18 mouse cellular contexts compared by ENCODE assay signal in the genomic region with DNA sequence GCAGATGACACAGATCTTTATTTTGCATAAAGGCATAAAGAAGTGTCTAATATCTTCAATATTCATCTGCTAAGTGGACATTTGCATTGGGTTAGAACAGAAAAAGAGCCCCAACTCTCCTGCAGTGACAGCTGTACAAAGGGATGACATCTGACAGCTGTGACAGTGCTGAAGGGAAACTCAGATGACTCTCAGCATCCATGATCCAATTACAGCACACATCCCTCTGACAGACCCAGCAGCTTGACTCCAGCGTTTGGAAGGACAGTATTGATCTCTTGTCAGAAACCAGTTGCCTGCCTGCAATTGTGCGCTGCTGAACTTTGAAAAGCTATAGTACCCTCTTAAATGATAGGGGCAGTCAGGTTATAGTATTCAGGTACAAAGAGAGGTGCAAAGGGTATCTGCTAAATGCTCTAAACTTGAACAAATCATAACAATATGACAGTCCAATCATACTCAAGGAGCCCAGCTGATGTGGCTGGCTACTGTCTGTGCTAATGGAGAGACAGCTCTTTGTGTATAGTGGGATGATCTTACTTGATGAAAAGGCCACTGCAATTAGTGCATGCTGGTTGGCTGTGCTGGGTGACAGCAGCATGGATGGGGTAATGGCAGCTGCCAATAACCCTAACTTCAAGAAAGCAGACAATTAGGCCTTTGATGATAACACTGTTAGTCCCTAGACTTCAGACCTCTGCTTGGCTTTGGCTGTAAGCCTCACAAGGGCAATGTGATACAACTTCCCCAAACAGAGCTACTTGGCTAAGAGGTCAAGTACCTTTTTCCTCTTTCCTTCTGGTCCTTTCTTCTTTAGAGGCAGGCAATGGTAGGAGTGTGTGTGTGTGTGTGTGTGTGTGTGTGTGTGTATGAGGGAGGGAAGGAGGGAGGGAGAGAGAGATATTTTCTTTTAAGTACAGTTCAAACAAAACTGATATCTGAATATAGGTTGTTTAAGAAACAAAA.
DNase-seq lines count a peak whose midpoint lies in the region; ATAC-seq and TF ChIP-seq lines count a peak whose summit lies in the region.
"Had no signal": no experiment of that assay in that cellular context is flagged by ENCODE, and none has a peak within 500 bp of the region (broad histone marks: within the 10 kb centered on the region; RNA-seq: fewer than 3 reads in every experiment).

No protein-coding gene starts in this region.

- H3K27me3 ChIP-seq in CH12.LX (replicated peaks) = no peaks in the 10 kb centered on the region
- H3K27me3 ChIP-seq in hindbrain, embryonic 12.5 days = no peaks in the 10 kb centered on the region
- no peaks in the 10 kb centered on the region for H3K27me3 ChIP-seq in midbrain, embryonic 13.5 days
- H3K27me3 ChIP-seq: embryonic facial prominence, embryonic 13.5 days; limb, embryonic 15.5 days; stomach, embryonic 15.5 days had no signal

- no peak for TF ChIP-seq RAD21 in CH12.LX (IDR thresholded peaks at IDR 0.05; ENCODE audit: low read depth, low read length)

- H3K36me3 ChIP-seq in CH12.LX (replicated peaks in 1 of 2; ENCODE audit: control insufficient read depth in 1 of 2, insufficient read depth in 1 of 2, low read length in 1 of 2) = no peaks in the 10 kb centered on the region
- H3K36me3 ChIP-seq in hindbrain, embryonic 12.5 days = no peaks in the 10 kb centered on the region
- no peaks in the 10 kb centered on the region for H3K36me3 ChIP-seq in midbrain, embryonic 13.5 days
- H3K36me3 ChIP-seq: embryonic facial prominence, embryonic 13.5 days; limb, embryonic 15.5 days; stomach, embryonic 15.5 days had no signal

- no peak overlapping the region for H3K4me3 ChIP-seq in CH12.LX (replicated peaks in 1 of 3; ENCODE audit: low read depth in 2 of 3, low read length in 2 of 3, poor library complexity in 1 of 3)
- H3K4me3 ChIP-seq in hindbrain, embryonic 12.5 days = no peak overlapping the region
- no peak overlapping the region for H3K4me3 ChIP-seq in midbrain, embryonic 13.5 days (replicated peaks)
- H3K4me3 ChIP-seq: embryonic facial prominence, embryonic 13.5 days; left cerebral cortex, adult 2 months; limb, embryonic 15.5 days; stomach, embryonic 15.5 days had no signal

- no peaks in the 10 kb centered on the region for H3K79me2 ChIP-seq in CH12.LX (replicated peaks; ENCODE audit: control insufficient read depth, extremely low read depth, insufficient read depth, poor library complexity, severe bottlenecking)

- no peak overlapping the region for H3K27ac ChIP-seq in CH12.LX (ENCODE audit: insufficient read depth, low read depth)
- peak overlapping the region; percentile 24; the same call in 1 of the 2 replicates for H3K27ac ChIP-seq in hindbrain, embryonic 12.5 days
- 0 out of 2 replicates have a peak overlapping the region, but pooled peaks have one; percentile 35 for H3K27ac ChIP-seq in midbrain, embryonic 13.5 days
- H3K27ac ChIP-seq: embryonic facial prominence, embryonic 13.5 days; left cerebral cortex, adult 2 months; limb, embryonic 15.5 days; stomach, embryonic 15.5 days had no signal

- H3K9me3 ChIP-seq in CH12.LX (replicated peaks; ENCODE audit: low read length) = no peaks in the 10 kb centered on the region
- no peaks in the 10 kb centered on the region for H3K9me3 ChIP-seq in hindbrain, embryonic 12.5 days (replicated peaks)
- no peaks in the 10 kb centered on the region for H3K9me3 ChIP-seq in midbrain, embryonic 13.5 days
- H3K9me3 ChIP-seq: embryonic facial prominence, embryonic 13.5 days; limb, embryonic 15.5 days; stomach, embryonic 15.5 days had no signal

- TF ChIP-seq EP300 in CH12.LX (IDR thresholded peaks at IDR 0.05; ENCODE audit: low read length) = no peak

- peak; percentile 79 for ATAC-seq in hindbrain, embryonic 12.5 days (ENCODE audit: low FRiP score)
- ATAC-seq in midbrain, embryonic 13.5 days = peak; percentile 87
- ATAC-seq: liver, postnatal 0 days had no signal

- in situ Hi-C loops in CH12.LX (cut with MboI; ENCODE audit: low pct_ligation_motif_present, low pct_unique_long_range_greater_than_20kb, low sequenced_read_pairs) = no loop called here

- no peak for TF ChIP-seq CTCF in CH12.LX (conservative IDR thresholded peaks at IDR 0.05 in 1 of 2, IDR thresholded peaks at IDR 0.05 in 1 of 2; ENCODE audit: low read depth in 2 of 2, low read length in 2 of 2)

- dilution Hi-C loops in CH12.LX (cut with MboI; ENCODE audit: extremely low pct_ligation_motif_present, extremely low pct_unique_long_range_greater_than_20kb, low sequenced_read_pairs) = no loop called here

- peaks cover 0 to 31% of the 10 kb centered on the region in 2 experiments; a peak in 2 of 4 replicates for H3K4me1 ChIP-seq in CH12.LX (ENCODE audit: control insufficient read depth in 1 of 2, insufficient read depth in 2 of 2)
- peaks cover 22% of the 10 kb centered on the region for H3K4me1 ChIP-seq in hindbrain, embryonic 12.5 days
- peaks cover 27% of the 10 kb centered on the region for H3K4me1 ChIP-seq in midbrain, embryonic 13.5 days (replicated peaks)
- H3K4me1 ChIP-seq: embryonic facial prominence, embryonic 13.5 days; stomach, embryonic 15.5 days had no signal

- peak; percentile 38 for DNase-seq in CH12.LX (ENCODE audit: extremely low read depth)
- DNase-seq in embryo, embryonic 10.5 days (ENCODE audit: low spot score) = peak; percentile 7
- no peak for DNase-seq in left cerebral cortex, postnatal 14 days (ENCODE audit: low spot score in 2 of 2)
- no peak for DNase-seq in layer of hippocampus, adult 9-11 months
- no peak for DNase-seq in heart, postnatal 10 days
- DNase-seq: adrenal gland, postnatal 25 days; cerebellum, postnatal 10 days; gastrocnemius, postnatal 14 days; heart, postnatal 36 days; kidney, adult 8-10 months; liver, postnatal 0 days had no signal

- H3K9ac ChIP-seq in CH12.LX (ENCODE audit: insufficient read depth, low read depth) = no peak overlapping the region
- H3K9ac ChIP-seq in hindbrain, embryonic 12.5 days = no peak overlapping the region
- H3K9ac ChIP-seq in midbrain, embryonic 13.5 days (replicated peaks) = no peak overlapping the region
- H3K9ac ChIP-seq: embryonic facial prominence, embryonic 13.5 days; limb, embryonic 15.5 days; liver, postnatal 0 days; stomach, embryonic 15.5 days had no signal

- TF ChIP-seq POLR2A in CH12.LX (IDR thresholded peaks at IDR 0.05; ENCODE audit: low read depth, low read length) = no peak

- 43% methylated on average over 2 of the region's 2 CpGs for WGBS in hindbrain, embryonic 12.5 days
- 31% methylated on average over 2 of the region's 2 CpGs for WGBS in midbrain, embryonic 13.5 days

- intact Hi-C loops in left cerebral cortex, postnatal 14 days (cut with DNase I) = no loop called here
- intact Hi-C loops in heart, postnatal 10 days (cut with DNase I) = no loop called here

- no peak overlapping the region for H3K4me2 ChIP-seq in CH12.LX (ENCODE audit: insufficient read depth, low read depth, poor library complexity, severe bottlenecking)
- no peak overlapping the region for H3K4me2 ChIP-seq in hindbrain, embryonic 12.5 days (replicated peaks)
- H3K4me2 ChIP-seq in midbrain, embryonic 13.5 days (replicated peaks) = no peak overlapping the region
- H3K4me2 ChIP-seq: embryonic facial prominence, embryonic 13.5 days; heart, embryonic 11.5 days; limb, embryonic 15.5 days; stomach, embryonic 15.5 days had no signal

TF ChIP-seq in CH12.LX, 34 proteins besides CTCF, POLR2A, EP300 and RAD21:
- no peak for TF ChIP-seq KAT2A (IDR thresholded peaks at IDR 0.05; ENCODE audit: insufficient replicate concordance, low read length)
- TF ChIP-seq MAFK (IDR thresholded peaks at IDR 0.05; ENCODE audit: insufficient replicate concordance, low read length) = no peak
- no peak for TF ChIP-seq NELFE (IDR thresholded peaks at IDR 0.05; ENCODE audit: low read depth, low read length)
- TF ChIP-seq E2F4 (IDR thresholded peaks at IDR 0.05; ENCODE audit: insufficient replicate concordance, low read depth, low read length) = no peak
- TF ChIP-seq ETS1 (conservative IDR thresholded peaks at IDR 0.05; ENCODE audit: low read depth, low read length) = no peak
- no peak for TF ChIP-seq GABPA (IDR thresholded peaks at IDR 0.05; ENCODE audit: insufficient replicate concordance, low read depth, low read length)
- no peak for TF ChIP-seq USF1 (IDR thresholded peaks at IDR 0.05; ENCODE audit: low read depth, low read length)
- no peak for TF ChIP-seq POLR2AphosphoS2 (IDR thresholded peaks at IDR 0.05; ENCODE audit: low read depth, low read length)
- no peak for TF ChIP-seq TCF12 (IDR thresholded peaks at IDR 0.05; ENCODE audit: low read depth, low read length)
- no peak for TF ChIP-seq USF2 (conservative IDR thresholded peaks at IDR 0.05; ENCODE audit: low read depth, low read length)
- no peak for TF ChIP-seq BHLHE40 (IDR thresholded peaks at IDR 0.05; ENCODE audit: low read depth, low read length)
- TF ChIP-seq IRF4 (IDR thresholded peaks at IDR 0.05; ENCODE audit: low read depth, low read length) = no peak

Comparison
In these comparisons a context has a peak if more than half of its experiments do, and no peak if none do; other contexts are left out.
1. DNase-seq: peak in CH12.LX (single experiment) and embryo, embryonic 10.5 days (single experiment); none in left cerebral cortex, postnatal 14 days (0 of 2), layer of hippocampus, adult 9-11 months (single experiment) and heart, postnatal 10 days (0 of 2).